Mouse (Mus musculus) heart, postnatal 14 days (tissue): ENCODE measurements around the gene Bivm. TPM values are rescaled to one million over a fixed set of nuclear protein-coding genes. Genes with fewer than 3 reads are reported as not detected.

Experiments used
- DNase-seq, 2 experiments: peaks; one replicate each; pipeline ENCODE4 v3.0.0; 2021 to 2022
- intact Hi-C: fragments of 180-260 bp; cut with DNase I; formaldehyde crosslinking; loops from one replicate; pipeline ENCODE4 v1.15.1; 2025
- total RNA-seq, 2 experiments: library from RNA; stranded (reverse); gene quantifications; 2 replicates each; pipeline ENCODE4 v1.2.3; 2021

The Bivm gene
- total RNA-seq, 2 experiments from 2014 or later: 10.2 to 13.7 TPM

DNA sequence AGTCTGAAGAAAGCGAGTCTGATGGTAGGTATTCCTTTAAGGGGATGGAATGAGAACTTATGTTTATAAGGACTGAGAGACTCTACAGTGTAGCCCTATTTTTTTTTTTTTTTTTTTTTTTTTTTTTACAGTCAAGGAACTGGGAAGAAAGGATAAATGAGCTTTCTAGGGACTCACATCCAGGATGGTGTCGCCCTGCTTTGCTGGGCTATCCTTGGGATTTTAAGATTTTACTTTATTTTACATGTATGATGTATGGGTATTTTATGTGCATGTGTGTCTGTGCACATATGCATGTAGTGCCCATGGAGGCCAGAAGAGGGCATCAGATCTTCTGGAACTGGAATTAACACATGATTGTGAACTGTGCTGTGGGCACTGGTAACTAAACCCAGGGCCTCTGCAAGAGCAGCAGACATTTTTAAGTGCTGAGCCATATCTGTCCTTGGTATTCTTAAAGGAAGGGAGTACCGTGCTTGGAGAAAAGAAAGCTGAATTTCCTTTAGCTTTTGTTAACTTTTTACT lies 49.2 kb downstream of the Bivm start:
- no peak for DNase-seq
- intact Hi-C loops: no loop called here

DNA sequence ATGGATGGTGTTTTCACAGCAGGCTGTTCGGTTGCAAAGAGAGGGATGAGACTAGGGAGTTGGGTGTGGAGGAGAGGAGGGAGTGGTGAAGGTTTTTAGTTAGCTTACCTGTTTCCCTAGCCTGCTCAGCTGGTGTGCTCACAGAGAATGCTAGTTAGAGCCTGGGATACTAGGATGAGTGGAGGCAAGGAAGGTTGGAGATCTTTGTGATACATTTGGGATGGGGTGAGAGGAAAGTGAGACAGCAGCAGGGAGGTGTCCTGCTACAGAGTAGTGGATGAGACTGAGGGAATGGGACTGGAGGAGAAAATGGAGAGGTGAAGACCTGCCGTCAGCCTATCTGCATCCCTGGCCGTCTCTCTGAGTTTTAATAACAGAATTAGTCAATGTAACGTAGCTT lies 53.9 kb downstream of the Bivm start:
- DNase-seq: no peak
- intact Hi-C loops: no loop called here

DNA sequence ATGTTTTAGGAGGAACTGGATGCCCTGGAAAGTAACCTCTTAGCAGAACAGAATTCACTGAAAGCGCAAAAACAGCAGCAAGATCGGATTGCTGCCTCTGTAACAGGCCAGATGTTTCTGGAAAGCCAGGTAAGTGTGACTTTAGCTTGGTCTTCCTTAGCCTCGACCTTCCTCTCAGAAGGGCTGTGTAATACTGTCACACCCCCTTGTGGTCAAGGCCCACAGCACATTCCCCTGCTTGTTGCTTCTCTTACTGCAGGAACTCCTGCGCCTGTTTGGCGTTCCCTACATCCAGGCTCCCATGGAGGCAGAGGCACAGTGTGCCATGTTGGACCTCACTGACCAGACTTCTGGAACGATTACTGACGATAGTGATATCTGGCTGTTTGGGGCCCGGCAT lies 55.1 kb downstream of the Bivm start:
- intact Hi-C loops: no loop called here
- no peak for DNase-seq

DNA sequence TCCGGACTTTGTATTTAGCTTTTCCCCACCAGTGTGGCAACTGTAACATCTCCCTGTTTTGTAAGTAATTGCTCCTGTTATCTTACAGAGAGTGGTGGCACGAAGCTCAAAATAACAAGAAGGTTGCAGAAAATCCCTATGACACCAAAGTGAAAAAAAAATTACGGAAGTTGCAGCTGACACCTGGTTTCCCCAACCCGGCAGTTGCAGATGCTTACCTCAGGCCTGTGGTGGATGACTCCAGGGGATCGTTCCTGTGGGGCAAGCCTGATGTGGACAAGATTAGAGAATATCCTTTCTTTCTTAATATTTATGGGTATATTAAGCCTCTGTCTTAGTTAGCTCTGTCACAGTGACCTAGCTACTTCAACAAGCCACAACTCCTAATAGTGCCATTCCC lies 59.3 kb downstream of the Bivm start:
- intact Hi-C loops: no loop called here
- no peak for DNase-seq

DNA sequence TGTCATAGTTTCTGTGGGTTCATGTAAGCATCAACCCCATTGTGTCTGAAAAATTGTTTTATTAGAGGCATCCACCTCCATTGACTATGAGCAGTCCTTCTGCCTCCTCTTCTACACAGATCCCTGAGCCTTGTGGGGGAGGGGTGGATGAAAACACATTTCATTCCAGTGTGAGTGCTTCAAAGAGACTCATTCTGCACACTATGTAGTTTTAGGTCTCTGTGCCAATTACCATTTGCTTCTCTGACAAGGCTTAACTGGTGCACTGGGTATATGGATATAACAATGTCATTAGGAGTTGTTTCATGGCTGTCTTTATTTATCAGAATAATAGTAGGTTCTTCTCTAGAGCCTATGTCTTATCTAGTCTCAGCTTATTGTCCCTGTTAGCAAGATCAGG lies 67.6 kb downstream of the Bivm start:
- no peak for DNase-seq
- intact Hi-C loops: no loop called here

Other genes starting within 250 kb of the Bivm start
- 10 to 100 TPM; 43.1 to 45.2 TPM for gene Tpp2, start 185.3 kb upstream of the Bivm start, total RNA-seq
- not detected for gene Mettl21c, start 98.9 kb upstream of the Bivm start, total RNA-seq
- gene Gm8251, start 57.0 kb upstream of the Bivm start, total RNA-seq: under 1 TPM in 1 of 2 experiments, not detected in 1; 0.02 TPM
- gene Tex30, start 16.5 kb upstream of the Bivm start, total RNA-seq: 1 to 10 TPM; 7.4 to 8.7 TPM
- gene Kdelc1, start 149 bp upstream of the Bivm start, total RNA-seq: 10 to 100 TPM; 21.8 to 26.3 TPM
- gene Ercc5, start 28.8 kb downstream of the Bivm start, total RNA-seq: 10 to 100 TPM; 18.8 to 19.4 TPM
- under 1 TPM; 0.10 to 0.24 TPM for gene Mettl21e, start 100.0 kb downstream of the Bivm start, total RNA-seq